Mouse (Mus musculus): ENCODE results near the gene Olfr57.
"Not testable (repeated sequence)": the region's sequence is repeated elsewhere in the genome, so short reads cannot be mapped to it uniquely, and the experiment has no call there.

The Olfr57 gene

GRCm38 (mm10) chr10:79028441-79028840 lies at the start of gene Olfr57:
Olfr57 (plus strand) TSS chr10:79028741.
- DNase-seq (ENCODE audit: extremely low spot score) = no peak

- no peak for DNase-seq (ENCODE audit: extremely low spot score)
Measured at GRCm38 (mm10) chr10:78980750-78981149, 47.8 kb upstream of the Olfr57 start, which contains the start of gene Olfr1352. Olfr1352 (plus strand) TSS chr10:78981050.

- DNase-seq (ENCODE audit: extremely low spot score) = no peak
Measured at GRCm38 (mm10) chr10:79012172-79012571, 16.4 kb upstream of the Olfr57 start, which contains the start of gene Olfr1351. Olfr1351 (plus strand) TSS chr10:79012472.

- not testable (repeated sequence) for DNase-seq (ENCODE audit: extremely low spot score)
Measured at GRCm38 (mm10) chr10:79042457-79042856, 13.9 kb downstream of the Olfr57 start.

- not testable (repeated sequence) for DNase-seq (ENCODE audit: extremely low spot score)
Measured at GRCm38 (mm10) chr10:79057370-79057769, 28.8 kb downstream of the Olfr57 start.
